Mouse (Mus musculus) liver, embryonic 14.5 days (tissue): ENCODE data around the gene Snx10. TPM values are rescaled to one million over a fixed set of nuclear protein-coding genes. Genes with fewer than 3 reads are reported as not detected.

Source experiments
- ATAC-seq: fragments of 200-750 bp; cut with Nextera tagmentation; 2 replicates; pipeline ENCODE4 v1.8.0; 2017; ENCODE audit warnings: moderate number of reproducible peaks, mild to moderate bottlenecking, moderate library complexity; ENCODE audit not compliant: insufficient read depth
- DNase-seq, 3 experiments: peaks; one replicate each; pipeline ENCODE4 v3.0.0-alpha.2; 2012 to 2013; ENCODE audit warnings: low read depth in 3 of 3, low spot score in 3 of 3
- H3K27ac ChIP-seq: fragments of 300-500 bp; sonication (generic); 2 replicates; pipeline ENCODE4 v1.5.1; 2014; ENCODE audit warnings: moderate library complexity, mild to moderate bottlenecking, control low read depth, inconsistent platforms
- H3K27me3 ChIP-seq: fragments of 300-500 bp; sonication (generic); 2 replicates; pipeline ENCODE4 v1.6.1; 2014; ENCODE audit warnings: mild to moderate bottlenecking, low read length, moderate library complexity; ENCODE audit not compliant: control insufficient read depth, insufficient read depth
- H3K36me3 ChIP-seq: fragments of 300-500 bp; sonication (generic); replicated peaks from 2 replicates; pipeline ENCODE4 v1.6.1; 2014; ENCODE audit warnings: low read depth; ENCODE audit not compliant: control insufficient read depth, insufficient read depth
- H3K4me1 ChIP-seq, 2 experiments: fragments of 200-500 bp in 1 of 2; fragments of 300-500 bp in 1 of 2; sonication (generic) in 1 of 2; replicated peaks; 2 replicates each; pipeline ENCODE4 v1.6.1; 2012 to 2014; ENCODE audit warnings: antibody characterized with exemption in 1 of 2, inconsistent platforms in 1 of 2, low read length in 1 of 2; ENCODE audit not compliant: control insufficient read depth in 2 of 2, insufficient read depth in 2 of 2
- H3K4me2 ChIP-seq: fragments of 300-500 bp; sonication (generic); 2 replicates; pipeline ENCODE4 v1.6.1; 2014; ENCODE audit warnings: low read depth, mild to moderate bottlenecking, control low read depth, moderate library complexity
- H3K4me3 ChIP-seq, 2 experiments: fragments of 200-500 bp in 1 of 2; fragments of 300-500 bp in 1 of 2; sonication (generic) in 1 of 2; 2 replicates each; pipeline ENCODE4 v1.5.1; 2012 to 2014; ENCODE audit warnings: low read depth in 2 of 2, low read length in 2 of 2, mild to moderate bottlenecking in 2 of 2, control low read depth in 1 of 2, inconsistent platforms in 1 of 2, moderate library complexity in 1 of 2; ENCODE audit not compliant: insufficient read depth in 1 of 2
- H3K9ac ChIP-seq: fragments of 300-500 bp; sonication (generic); replicated peaks from 2 replicates; pipeline ENCODE4 v1.6.1; 2014; ENCODE audit warnings: mild to moderate bottlenecking, control low read depth, moderate library complexity
- H3K9me3 ChIP-seq: fragments of 300-500 bp; sonication (generic); 2 replicates; pipeline ENCODE4 v1.6.1; 2016; ENCODE audit warnings: low read length, mixed read lengths; ENCODE audit not compliant: control insufficient read depth
- CTCF ChIP-seq: IDR thresholded peaks from 2 replicates; pipeline ENCODE4 v1.5.1; 2016; ENCODE audit warnings: antibody characterized with exemption, low read depth, control low read depth
- EP300 ChIP-seq: IDR thresholded peaks from 2 replicates; pipeline ENCODE4 v1.6.1; 2016; ENCODE audit warnings: antibody characterized with exemption, low read depth
- WGBS: fragments of 180-500 bp; shearing (Covaris S2); extraction: QIAGEN DNeasy Blood & Tissue Kit; methylation state at CpG from one replicate; pipeline ENCODE4 v1.1.7; 2014; ENCODE audit not compliant: insufficient replicate concordance; 5-methylcytosine and 5-hydroxymethylcytosine counted together
- polyA plus RNA-seq, 2 experiments: library from polyadenylated mRNA; depleted of rRNA in 1 of 2; stranded (reverse) in 1 of 2; unstranded in 1 of 2; fragments of >200 nt; fragmentation: Nextera tagmentation in 1 of 2; extraction: Ambion mirVana in 1 of 2; gene quantifications; 2 replicates each; pipeline versions ENCODE4 v1.2.1 to v1.2.3; 2012 to 2014

Gene Snx10
- polyA plus RNA-seq, 2 experiments, result 2.0 to 6.7 TPM

- DNase-seq, result no peak
- no peak overlapping the region for H3K27ac ChIP-seq
- H3K9ac ChIP-seq, result 0 out of 2 replicates have a peak overlapping the region, but pooled peaks have one; percentile 32
- H3K4me2 ChIP-seq, result peak overlapping the region; percentile 71
- ATAC-seq, result peak; percentile 63
- peaks cover 19% of the 10 kb centered on the region for H3K27me3 ChIP-seq
- no peaks in the 10 kb centered on the region for H3K36me3 ChIP-seq
- under 1% methylated on average over 54 of the region's 54 CpGs for WGBS
- H3K9me3 ChIP-seq, result no peaks in the 10 kb centered on the region
- H3K4me3 ChIP-seq, result peak overlapping the region; percentile 41 to 53
- peaks cover 0 to 4% of the 10 kb centered on the region in 2 experiments; a peak in 2 of 4 replicates for H3K4me1 ChIP-seq
- TF ChIP-seq EP300 (no peak), CTCF (peak; percentile 62)
Measured at GRCm38 (mm10) chr6:51612371-51613051, 88.8 kb downstream of the Snx10 start.

- 68% methylated on average over 11 of the region's 11 CpGs for WGBS
- no peak for ATAC-seq
- Histone ChIP-seq H3K4me2 (no peak overlapping the region), H3K4me1 (peaks cover 0 to 4% of the 10 kb centered on the region in 2 experiments; a peak in 2 of 4 replicates), H3K9ac (no peak overlapping the region), H3K36me3 (no peaks in the 10 kb centered on the region), H3K27me3 (peaks cover 19% of the 10 kb centered on the region), H3K4me3 (no peak overlapping the region), H3K27ac (no peak overlapping the region), H3K9me3 (no peaks in the 10 kb centered on the region)
- no peak for TF ChIP-seq CTCF
- TF ChIP-seq EP300, result no peak
- DNase-seq, result no peak
Measured at GRCm38 (mm10) chr6:51613661-51614060, 90.0 kb downstream of the Snx10 start.

GRCm38 (mm10) chr6:51626843-51627242 lies 103.1 kb downstream of the Snx10 start:
- no peaks in the 10 kb centered on the region for H3K36me3 ChIP-seq
- H3K27ac ChIP-seq, result no peak overlapping the region
- no peak for DNase-seq
- no peak overlapping the region for H3K4me2 ChIP-seq
- 60% methylated on average over 5 of the region's 5 CpGs for WGBS
- no peak overlapping the region for H3K9ac ChIP-seq
- H3K9me3 ChIP-seq, result no peaks in the 10 kb centered on the region
- no peak for ATAC-seq
- no peak overlapping the region for H3K4me3 ChIP-seq
- no peak for TF ChIP-seq EP300
- peaks cover 0 to 13% of the 10 kb centered on the region in 2 experiments; a peak in 2 of 4 replicates for H3K4me1 ChIP-seq
- no peaks in the 10 kb centered on the region for H3K27me3 ChIP-seq

GRCm38 (mm10) chr6:51629671-51630070 lies 106.0 kb downstream of the Snx10 start:
- no peaks in the 10 kb centered on the region for H3K27me3 ChIP-seq

GRCm38 (mm10) chr6:51630184-51630583 lies 106.5 kb downstream of the Snx10 start:
- Histone ChIP-seq H3K4me1 (peaks cover 10 to 34% of the 10 kb centered on the region in 2 experiments), H3K27ac (no peak overlapping the region), H3K9me3 (no peaks in the 10 kb centered on the region), H3K27me3 (no peaks in the 10 kb centered on the region), H3K36me3 (no peaks in the 10 kb centered on the region), H3K9ac (no peak overlapping the region), H3K4me2 (no peak overlapping the region), H3K4me3 (no peak overlapping the region)
- 17% methylated on average over 2 of the region's 2 CpGs for WGBS
- DNase-seq, result no peak
- no peak for ATAC-seq
- TF ChIP-seq CTCF, result no peak
- TF ChIP-seq EP300, result no peak

More at GRCm38 (mm10) chr6:51629671-51630070, 106.0 kb downstream of the Snx10 start:
- DNase-seq, result no peak
- no peak for ATAC-seq
- Histone ChIP-seq H3K27ac (no peak overlapping the region), H3K9me3 (no peaks in the 10 kb centered on the region), H3K4me2 (no peak overlapping the region), H3K4me1 (peaks cover 10 to 31% of the 10 kb centered on the region in 2 experiments), H3K9ac (no peak overlapping the region), H3K4me3 (no peak overlapping the region), H3K36me3 (no peaks in the 10 kb centered on the region)
- TF ChIP-seq CTCF, result no peak
- 34% methylated on average over 3 of the region's 3 CpGs for WGBS
